Mouse (Mus musculus) frontal cortex, adult 2 months (tissue): ENCODE results near the gene Ptprm. TPM values are rescaled to one million over a fixed set of nuclear protein-coding genes. Genes with fewer than 3 reads are reported as not detected.
"Not testable (repeated sequence)": the region's sequence is repeated elsewhere in the genome, so short reads cannot be mapped to it uniquely, and the experiment has no call there.

Experiments used
- DNase-seq, 2 experiments: peaks; one replicate each; pipeline ENCODE4 v3.0.0; 2022; ENCODE audit warnings: low spot score in 1 of 2; ENCODE audit errors: extremely low spot score in 1 of 2
- polyA plus RNA-seq: library from polyadenylated mRNA; depleted of rRNA; stranded (reverse); fragments of >200 nt; gene quantifications from 2 replicates; pipeline ENCODE4 v1.2.3, GENCODE M21; 2012

Ptprm gene
- polyA plus RNA-seq, 1 experiment: 34.7 TPM

DNA sequence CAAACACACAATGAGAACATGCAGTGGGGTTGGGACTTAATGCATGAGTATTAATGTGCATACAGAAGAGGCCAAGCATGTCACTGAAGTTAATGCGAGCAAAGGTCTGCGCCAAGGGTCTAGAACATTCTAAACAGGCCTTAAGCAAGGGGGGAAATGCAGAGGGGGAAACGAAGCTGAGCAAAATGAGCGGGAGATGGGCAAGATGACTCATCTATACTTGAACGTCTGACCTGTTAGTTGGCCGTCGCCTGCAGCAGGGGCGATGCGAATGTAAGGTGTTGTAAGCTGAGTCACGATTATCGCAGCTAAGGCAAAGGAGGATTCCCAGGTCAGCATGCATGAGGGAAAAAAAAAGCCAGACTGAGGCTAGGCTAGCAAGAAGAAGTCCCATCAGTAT lies 442.1 kb downstream of the Ptprm start:
- DNase-seq: no peak

DNA sequence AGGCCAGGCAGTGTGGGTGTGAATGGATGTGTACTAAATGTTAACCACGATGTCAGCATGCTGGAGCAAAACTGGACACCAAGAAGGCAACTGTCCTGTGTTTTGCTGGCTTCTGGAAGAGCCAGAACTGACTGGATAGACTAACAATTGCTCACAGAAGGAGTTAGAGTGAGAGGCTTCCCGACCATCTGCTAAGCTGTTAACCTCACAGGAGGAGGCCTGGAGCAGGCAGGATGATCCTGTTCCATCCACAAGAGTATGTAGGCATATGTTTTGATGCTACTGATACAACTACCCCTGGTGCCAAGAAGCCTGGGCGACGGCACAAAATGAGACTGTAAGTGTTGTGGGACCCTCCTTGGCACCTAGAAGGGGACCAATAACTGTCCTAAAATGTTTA lies 444.4 kb downstream of the Ptprm start:
- DNase-seq: no peak

DNA sequence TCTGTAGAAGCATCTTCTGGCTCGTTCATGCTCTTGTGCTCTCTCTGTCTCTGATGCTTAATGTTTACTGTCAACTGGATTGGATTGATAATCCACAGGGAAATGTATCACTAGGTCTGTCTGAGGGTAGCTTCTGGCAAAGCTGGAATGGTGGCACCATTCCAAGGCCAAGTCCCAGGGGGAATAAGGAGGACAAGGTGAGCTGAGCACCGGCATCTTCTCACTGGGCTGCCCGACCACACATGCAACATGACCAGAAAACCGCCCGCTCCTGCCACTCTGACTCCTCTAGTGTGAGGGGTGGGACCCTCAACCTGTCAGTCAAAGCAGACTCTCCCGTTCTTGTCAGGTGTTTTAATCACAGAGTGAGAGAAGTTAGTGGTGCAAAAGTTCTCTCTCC lies 445.3 kb downstream of the Ptprm start:
- no peak for DNase-seq

DNA sequence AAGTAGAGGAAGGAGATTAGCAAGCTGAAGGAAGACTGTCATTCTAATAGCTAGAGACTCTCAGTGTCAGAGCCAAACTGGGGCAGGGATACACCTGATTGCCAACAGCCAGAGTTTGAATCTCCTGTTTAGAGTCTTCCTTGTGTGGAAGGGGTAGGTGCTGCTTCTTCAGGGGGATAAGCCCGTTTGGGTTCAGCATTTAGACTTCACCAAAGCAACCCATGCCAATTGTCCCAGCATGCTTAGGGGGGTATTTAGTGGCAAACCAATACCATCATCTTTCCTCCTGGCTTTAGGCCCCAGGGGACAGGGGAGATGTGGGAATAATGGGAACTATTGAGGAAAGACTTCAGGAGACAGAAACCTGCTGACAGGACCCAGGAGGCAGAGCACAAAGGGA lies 460.1 kb downstream of the Ptprm start:
- DNase-seq: no peak

DNA sequence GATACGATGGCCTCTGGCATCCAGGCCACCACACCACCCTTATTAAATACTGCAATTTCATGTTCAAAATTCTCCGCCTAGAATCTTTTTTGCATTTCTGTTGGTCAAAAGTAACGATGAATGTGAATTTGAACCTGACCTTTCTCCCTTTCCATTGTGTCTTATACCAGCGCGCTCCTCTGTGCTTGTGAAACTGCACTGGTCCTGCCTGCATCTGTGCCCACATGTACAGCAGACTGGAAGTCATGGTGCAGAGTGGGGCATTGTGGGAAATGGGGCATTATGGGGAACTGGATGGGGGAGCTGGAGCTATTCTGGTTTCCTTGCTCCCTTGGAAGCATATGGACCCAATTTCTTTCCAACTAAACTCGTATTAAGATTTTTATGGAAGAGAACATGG lies 462.3 kb downstream of the Ptprm start:
- DNase-seq: no peak

DNA sequence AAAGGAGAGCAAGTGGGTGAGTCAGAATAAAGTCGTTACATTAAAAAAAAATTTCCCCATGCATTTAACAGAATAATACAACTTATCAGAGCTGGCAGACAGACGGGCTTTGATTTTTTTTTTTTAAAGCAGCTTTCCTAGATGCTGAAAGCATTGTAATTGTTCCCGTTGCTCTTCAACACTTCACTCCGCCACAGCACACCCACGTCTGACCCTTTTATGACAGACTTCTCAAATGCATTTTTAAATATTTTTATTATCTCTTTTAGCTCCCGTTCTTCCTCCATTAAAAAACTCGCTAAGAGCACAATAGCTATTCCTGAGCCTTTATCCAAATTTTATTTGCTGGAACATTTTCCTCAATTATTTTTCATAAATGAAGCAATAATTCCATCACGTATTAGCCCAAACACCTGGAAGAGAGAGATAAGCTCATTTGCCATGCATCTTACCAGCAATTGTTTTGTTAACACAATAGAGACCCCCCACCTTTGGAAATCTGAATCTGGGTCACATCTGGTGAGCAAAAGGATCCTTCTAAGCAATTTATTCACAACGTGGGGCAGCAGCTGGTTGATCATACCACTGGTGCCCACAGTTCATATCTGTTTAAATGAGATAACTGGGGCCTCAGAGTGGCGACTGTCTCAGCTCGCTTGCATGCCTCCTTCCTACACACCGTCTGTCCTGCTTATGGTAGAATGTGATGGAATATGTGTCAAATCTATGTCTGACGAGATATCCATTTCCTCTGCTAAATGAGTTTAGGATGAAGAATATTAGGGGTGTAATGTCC lies 463.0 kb downstream of the Ptprm start:
- DNase-seq: no peak

DNA sequence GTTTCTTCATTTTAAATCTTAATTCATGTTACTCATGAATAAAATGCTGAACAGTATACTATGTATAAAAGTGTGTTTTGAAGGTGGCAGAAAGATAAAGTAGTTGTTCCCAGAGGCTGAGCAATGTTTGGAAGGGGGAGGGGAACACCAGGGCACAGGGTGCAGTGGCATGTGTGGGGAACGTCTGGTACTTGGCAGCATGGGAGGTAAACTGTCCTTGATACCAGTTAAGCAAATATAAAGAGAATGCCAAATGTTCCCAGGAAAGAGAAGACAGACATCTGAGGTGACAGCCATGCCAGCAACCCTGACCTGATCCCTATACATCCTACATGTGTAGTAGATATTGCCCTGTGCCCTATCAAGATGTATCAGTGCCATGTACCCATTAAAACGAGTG lies 472.0 kb downstream of the Ptprm start:
- no peak for DNase-seq

DNA sequence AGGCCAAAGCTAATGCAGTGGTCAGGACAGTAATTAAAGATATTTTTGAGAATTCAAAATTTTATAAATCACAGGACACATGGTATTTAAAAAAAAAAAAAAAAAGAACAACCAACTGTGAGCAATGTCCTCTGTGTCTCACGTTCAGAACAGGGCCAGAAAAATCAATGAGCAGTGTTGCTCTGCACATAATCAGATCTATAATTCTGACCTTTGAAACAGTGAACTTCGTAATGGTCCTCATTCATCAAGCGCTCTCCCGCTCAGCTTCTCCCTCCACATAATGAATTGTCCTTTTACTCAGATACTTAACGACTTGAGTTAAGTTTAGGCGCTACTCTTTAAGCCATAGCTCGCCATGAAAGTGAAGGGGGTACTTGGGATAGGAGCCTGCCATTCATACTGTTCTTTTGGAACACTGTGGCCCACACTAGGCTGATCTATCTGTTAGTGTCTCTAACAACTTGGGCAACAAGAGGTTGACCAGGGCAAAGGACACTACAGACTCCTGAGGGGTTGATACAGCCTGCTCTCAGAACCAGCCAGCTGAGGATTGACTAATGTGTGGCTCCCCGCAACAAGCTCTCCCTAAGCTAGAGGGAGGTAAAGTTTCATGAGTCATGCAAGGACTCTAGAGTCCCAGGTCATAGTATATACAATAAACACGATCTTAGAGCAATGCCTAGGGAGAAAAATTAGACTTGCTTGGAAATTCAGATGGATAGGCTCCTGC lies 473.1 kb downstream of the Ptprm start:
- no peak for DNase-seq

DNA sequence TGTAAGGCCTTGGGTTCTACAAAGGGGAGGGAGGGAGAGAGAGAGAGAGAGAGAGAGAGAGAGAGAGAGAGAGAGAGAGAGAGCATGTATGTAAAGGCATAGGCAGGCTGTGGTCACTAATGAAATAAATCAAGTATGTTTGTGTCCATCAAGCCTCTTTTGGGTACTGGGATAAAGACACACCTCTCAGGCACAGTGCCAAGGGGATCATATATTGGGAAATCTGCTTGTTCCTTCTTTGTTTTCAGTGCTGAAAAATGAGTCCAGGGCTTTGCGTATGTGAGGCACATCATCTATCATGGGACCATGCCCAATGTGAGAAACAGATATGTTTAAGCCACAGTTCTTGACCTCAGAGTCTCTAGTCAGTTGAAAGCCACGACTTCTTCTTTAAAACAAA lies 475.1 kb downstream of the Ptprm start:
- DNase-seq: no peak

DNA sequence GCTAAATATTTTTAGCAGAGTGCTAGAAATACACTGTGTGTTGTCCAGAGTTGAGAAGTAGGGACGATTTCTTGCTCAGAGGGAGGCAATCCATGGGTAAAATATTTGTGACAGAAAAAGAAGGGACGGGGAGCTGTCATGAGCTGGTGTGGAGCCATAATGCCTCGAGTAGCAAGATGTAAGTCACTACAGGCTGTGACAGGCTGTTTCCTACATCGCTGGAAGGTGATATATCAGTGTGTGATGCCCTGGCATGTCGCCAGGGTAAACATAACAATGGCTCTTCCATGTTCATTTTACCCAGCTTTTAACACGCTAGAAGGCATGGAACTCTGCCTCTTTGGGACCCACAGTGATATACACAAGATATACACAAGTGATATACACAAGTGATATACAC lies 476.7 kb downstream of the Ptprm start:
- no peak for DNase-seq

DNA sequence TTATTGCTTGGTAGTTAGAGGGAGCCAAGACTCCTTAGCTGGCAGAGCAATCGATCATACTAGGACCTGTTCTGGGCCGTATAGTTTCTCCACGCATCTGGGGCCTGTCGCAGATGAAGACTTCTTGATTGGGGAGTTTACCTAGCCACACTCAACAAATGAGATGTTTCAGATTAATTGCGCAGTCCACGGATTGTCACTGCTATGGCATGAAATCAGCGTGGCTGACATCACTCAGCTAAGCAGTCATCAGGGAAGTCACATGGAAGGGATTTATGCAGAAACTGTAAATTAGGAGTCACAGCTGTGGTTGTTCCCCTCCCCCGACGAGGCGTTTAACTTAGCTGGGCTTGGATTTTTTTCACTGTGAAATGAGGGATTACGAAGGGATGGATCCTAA lies 479.4 kb downstream of the Ptprm start:
- no peak for DNase-seq

DNA sequence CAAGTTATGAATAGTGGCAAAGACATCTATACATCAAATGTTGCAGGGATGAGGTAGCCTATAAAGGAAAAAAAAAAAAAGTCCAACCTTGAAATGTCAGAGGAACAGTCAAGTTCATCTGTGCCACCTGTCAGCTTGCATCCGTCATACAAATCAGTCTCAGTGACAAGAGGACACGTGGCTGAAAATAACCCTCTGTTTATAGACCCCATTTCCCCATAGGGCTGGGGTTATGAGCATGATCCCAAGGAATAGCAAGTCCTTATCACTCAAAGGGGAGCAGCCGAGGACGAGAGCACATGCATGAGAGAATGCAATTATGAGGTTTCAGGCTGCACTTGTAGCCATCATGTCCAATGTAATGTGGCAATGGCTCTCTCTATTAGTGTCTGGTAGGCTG lies 482.9 kb downstream of the Ptprm start:
- no peak for DNase-seq

DNA sequence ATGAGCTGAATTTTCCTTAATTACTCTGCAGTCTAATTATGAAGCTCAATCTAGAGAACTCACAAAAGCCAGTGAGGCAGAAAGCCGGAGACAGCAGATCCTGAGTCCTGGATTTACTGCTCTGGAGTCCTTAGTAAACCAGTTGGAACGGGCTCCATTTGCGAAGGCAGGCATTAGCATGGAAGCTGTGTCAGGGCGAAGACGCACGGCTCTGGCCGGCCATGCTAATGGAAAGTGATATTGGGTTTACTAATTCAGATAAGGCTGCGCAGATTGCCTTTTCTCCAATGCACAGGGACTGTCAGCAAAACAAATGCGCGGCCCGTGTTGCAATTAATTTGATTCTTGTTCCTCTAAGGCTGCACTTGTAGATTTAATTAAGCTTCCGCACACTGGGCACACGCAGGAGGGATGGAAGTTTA lies 484.7 kb downstream of the Ptprm start:
- peak; percentile 11 to 22 for DNase-seq

DNA sequence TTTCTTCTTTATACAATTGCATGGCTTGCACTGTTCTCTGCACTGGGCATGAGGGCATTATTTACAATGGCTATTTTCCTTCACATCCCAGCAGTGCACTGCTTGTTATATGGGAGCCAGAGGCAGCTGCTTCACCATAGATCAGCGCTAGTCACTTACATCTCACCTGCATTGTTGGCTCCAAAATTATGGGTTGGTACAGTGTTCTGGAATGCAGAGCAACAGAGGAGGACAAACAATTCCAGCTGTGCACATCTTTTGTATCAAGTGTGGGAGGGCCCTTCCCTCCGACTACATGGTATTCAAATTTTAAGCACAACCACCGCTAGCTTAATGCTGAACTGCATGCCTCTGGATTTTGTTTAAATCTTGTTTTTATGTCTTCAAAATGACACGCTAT lies 489.8 kb downstream of the Ptprm start:
- DNase-seq: no peak

DNA sequence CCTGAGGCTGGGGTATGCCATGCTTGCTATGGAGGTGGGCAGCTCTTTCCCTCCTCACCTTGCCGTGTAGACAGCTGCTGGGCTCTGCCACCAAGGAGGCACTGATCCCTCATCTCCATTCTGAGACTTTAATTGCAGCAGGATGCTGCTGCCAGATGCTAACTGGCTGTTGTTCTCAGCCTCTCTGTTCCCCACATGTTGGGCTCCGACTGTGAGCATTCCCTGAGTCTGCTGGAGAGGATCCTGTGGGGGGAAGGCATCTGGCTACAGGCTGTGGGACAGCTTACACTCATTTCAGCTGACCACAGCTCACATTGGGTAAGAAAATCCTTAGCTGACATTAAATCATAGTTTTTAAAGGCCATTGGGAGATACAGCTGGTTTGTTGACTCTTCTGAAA lies 492.7 kb downstream of the Ptprm start:
- DNase-seq: no peak

DNA sequence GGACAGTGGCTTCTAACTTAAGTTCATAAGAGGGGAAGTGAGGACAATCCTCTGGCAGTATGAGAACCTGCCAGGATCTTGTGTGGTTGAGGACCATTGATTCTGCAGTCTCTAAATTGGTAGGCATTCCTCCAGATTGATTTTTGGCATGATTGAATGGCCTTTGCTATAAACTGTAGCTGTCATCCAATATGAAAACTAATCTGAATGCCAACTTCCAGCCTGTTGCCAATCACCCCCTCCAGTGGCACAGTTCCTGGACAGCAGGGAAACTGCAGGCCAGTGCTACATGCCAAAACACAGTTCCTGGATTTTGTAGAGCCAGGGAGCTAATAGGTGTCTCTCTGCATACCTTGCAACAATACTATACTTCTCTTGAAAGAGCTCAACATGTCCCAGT lies 495.5 kb downstream of the Ptprm start:
- DNase-seq: no peak

DNA sequence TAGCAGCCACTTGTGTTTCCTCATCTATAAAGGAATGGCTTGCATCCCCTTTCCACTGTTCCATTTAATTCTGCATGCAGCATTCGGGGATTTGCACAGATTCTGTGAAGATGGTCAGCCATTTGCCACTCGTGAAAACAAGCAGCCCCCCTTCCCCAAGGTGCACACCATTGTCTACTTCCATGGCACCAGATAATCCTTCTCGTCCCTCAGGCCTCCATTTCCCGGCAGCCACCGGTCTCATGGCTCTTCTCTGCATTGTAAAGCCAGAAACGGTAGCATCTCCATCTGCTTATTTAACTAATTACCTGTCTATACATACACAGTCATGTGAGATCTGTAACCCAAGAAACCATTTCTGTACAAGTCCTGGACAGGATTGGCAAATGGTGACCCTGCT lies 501.8 kb downstream of the Ptprm start:
- DNase-seq: no peak

DNA sequence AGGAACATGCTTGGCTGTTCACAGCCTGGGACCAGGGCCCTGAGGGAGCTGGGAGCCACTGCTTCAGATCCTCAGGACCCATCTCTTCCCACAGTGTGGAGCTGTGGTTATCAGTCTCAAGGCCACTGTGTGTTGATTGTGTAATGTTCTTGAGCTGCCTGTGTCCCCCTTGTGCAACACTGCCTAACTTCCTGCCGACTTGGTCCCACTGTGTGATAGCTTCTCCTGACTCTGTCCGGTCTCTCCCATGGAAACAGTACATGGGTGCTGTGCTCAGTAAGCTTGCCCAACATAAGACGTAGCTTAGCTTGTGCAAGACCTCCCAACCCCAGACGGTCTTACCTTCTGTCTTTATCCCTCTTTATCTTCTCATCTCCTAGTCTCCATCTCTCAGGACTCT lies 507.2 kb downstream of the Ptprm start:
- not testable (repeated sequence) for DNase-seq

DNA sequence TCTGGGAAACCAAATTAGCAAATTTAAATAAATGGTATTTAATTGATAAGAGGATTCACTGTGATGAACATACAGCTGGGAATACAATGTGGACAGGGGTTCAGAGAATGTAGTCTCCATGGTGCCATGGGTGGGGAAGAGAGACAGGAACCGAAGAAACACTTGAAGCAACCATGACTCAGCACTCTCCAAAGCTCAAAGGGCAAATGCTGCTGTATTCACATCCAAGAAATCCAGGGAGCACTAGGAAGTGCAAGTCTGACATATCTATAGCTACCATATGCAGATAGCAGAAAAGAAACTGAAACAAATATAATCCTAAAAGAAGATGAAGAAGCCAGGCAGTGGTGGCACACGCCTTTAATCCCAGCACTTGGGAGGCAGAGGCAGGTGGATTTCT lies 531.9 kb downstream of the Ptprm start:
- no peak for DNase-seq

DNA sequence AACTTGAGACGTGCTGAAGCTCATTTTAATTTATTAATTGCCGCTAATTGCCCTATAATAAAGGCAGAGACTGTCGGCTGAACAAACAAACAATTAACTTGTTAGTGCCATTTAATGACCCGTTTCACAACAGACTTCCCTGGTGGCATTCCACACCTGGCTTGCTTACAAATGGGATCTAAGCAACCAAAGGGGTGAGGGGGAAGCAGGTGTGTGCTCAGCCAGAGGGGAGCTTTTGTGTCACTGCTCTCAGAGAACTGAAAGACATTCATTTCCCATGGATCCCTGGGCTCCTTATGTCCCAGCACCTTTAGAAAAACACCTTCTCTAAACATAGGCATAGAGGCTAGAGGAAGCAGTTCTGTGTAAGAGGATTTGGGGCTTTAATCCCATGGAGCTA lies 536.9 kb downstream of the Ptprm start:
- no peak for DNase-seq

DNA sequence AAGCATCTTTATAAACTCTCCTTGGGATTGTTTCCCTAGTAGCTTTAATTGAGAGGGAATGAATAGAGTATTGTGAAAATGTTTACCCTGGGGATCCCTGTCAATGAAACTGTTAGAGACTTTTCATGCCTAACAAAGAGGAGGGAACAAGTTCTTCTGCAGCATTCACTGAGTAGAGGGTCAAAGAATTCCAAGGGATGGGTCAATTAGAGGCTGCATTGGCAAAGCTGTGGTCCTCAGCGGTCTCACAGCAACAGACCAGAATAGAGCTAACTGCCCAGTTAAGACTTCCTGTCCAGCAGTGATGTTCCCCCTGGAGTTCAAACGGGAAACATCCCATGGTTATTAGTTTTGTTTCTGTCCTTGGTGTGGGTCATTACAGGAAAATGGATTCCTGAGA lies 538.3 kb downstream of the Ptprm start:
- DNase-seq: no peak

DNA sequence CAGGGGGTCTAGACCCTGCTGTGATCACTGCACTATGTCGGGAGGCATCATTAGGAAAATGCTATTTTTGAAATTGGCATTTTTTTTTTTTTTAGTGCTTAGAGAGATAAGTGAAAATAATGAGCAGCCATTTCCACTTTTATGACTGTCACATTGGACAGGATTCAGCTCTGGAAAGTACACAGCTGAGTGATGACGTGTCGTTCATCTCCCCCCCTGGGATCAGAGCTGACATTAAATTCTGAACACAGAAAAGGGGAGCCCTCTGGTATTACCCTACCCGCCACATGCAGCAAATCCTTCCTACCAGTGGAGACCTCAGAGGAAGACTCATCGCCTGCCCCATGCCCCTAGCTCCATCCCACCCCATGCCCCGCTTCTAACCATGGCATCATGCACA lies 540.5 kb downstream of the Ptprm start:
- no peak for DNase-seq
